Mouse (Mus musculus): ENCODE data around the gene Ugdh. TPM values are rescaled to one million over a fixed set of nuclear protein-coding genes. Genes with fewer than 3 reads are reported as not detected.

The Ugdh gene
- 79.6 and 87.2 TPM in 2 replicates for polyA plus RNA-seq (2015; fragmentation: Nextera tagmentation; extraction: Ambion mirVana)

GRCm38 (mm10) chr5:65435806-65436561 is at the start of gene Ugdh:
Gene Ugdh, minus strand, starts transcription at chr5:65435949.

DNA sequence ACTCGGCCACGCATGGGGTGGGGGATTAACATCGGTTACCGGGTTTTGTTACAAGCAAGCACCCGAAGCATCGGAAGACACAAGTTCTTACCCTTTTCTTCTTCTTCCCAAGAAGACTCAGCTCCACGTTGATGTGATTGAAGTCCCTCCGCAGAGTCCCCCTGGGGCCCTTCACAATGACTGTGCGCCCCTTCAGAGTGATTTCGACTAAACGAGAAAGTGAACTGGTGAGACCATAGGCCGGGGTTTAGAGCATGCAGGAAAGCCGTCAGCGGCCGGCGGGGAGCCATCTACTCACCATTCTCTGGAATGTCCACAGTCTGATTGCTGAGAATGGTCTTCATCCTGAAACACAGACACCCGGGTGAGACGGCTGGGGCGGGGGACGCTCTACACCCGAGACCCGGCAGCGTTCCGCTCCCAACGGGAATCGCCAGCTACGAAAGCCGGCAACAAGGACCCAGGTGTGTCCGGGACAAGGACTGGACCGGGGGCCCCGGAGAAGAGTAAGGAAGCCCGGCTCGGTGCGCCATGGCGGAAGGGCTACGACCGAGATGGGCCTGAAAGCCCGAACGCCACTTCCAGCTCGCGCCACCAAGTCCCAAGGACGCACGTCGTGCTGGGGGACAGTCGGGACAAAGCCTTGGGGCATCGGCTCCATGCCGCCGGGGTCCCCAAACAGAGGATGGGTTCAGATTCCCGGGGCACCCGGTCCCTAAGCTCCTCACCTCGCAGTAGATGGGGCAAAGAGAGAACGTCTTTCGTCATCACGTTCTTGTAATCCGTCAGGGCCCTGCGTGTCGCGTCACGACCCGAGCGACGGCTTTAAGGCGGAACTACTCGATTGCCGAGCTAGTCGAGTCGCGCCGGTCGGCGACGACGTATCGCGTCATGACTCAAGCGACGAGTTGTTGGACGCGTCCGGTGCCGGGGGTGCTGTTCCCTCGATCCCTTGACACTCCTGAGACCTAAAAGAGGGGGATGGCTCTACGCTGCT is 44.8 kb downstream of the Ugdh start, which contains the start of the genes Rpl9 and Lias:
Rpl9 (minus strand) TSS at position 797 of the 997 bp plus-strand sequence.
Lias (plus strand) TSS at position 850 of the 997 bp plus-strand sequence.

Other genes with a start within 250 kb of the Ugdh start
- 6.1 and 8.4 TPM in 2 replicates for gene Wdr19, start 236.3 kb downstream of the Ugdh start, polyA plus RNA-seq (2015; fragmentation: Nextera tagmentation; extraction: Ambion mirVana)
- 46.4 and 57.7 TPM in 2 replicates for gene Rfc1, start 100.3 kb downstream of the Ugdh start, polyA plus RNA-seq (2015; fragmentation: Nextera tagmentation; extraction: Ambion mirVana)
- 0.41 and 0.50 TPM in 2 replicates for gene Klb, start 87.6 kb downstream of the Ugdh start, polyA plus RNA-seq (2015; fragmentation: Nextera tagmentation; extraction: Ambion mirVana)
- gene Rpl9, start 44.5 kb downstream of the Ugdh start, polyA plus RNA-seq (2015; fragmentation: Nextera tagmentation; extraction: Ambion mirVana): 905 and 1,502 TPM in 2 replicates
- 46.8 and 81.8 TPM in 2 replicates for gene Lias, start 44.5 kb downstream of the Ugdh start, polyA plus RNA-seq (2015; fragmentation: Nextera tagmentation; extraction: Ambion mirVana)
- 2.6 TPM in 1 of 2 replicates, not detected in the other for gene Gm43552, start 56.9 kb upstream of the Ugdh start, polyA plus RNA-seq (2015; fragmentation: Nextera tagmentation; extraction: Ambion mirVana)
- 217 and 283 TPM in 2 replicates for gene Smim14, start 101.2 kb upstream of the Ugdh start, polyA plus RNA-seq (2015; fragmentation: Nextera tagmentation; extraction: Ambion mirVana)
- gene Ube2k, start 101.3 kb upstream of the Ugdh start, polyA plus RNA-seq (2015; fragmentation: Nextera tagmentation; extraction: Ambion mirVana): 96.8 and 126 TPM in 2 replicates

Measured in adrenal gland, postnatal 0 days (tissue).